Mouse (Mus musculus) embryonic facial prominence, embryonic 14.5 days (tissue): ENCODE measurements around the gene Kirrel. TPM values are rescaled to one million over a fixed set of nuclear protein-coding genes. Genes with fewer than 3 reads are reported as not detected.

ENCODE experiments used
- ATAC-seq: fragments of 200-750 bp; cut with Nextera tagmentation; 2 replicates; pipeline ENCODE4 v1.8.0; 2017; ENCODE audit warnings: low read depth, moderate number of reproducible peaks, moderate TSS enrichment
- DNase-seq: peaks from one replicate; pipeline ENCODE4 v3.0.0-alpha.2; 2015; ENCODE audit warnings: low spot score
- H3K27ac ChIP-seq: fragments of 300-500 bp; sonication (generic); replicated peaks from 2 replicates; pipeline ENCODE4 v1.5.1; 2014; ENCODE audit warnings: low read depth, mild to moderate bottlenecking, low read length, moderate library complexity
- H3K27me3 ChIP-seq: fragments of 300-500 bp; sonication (generic); replicated peaks from 2 replicates; pipeline ENCODE4 v1.6.1; 2014; ENCODE audit warnings: low read length; ENCODE audit not compliant: control insufficient read depth, insufficient read depth
- H3K36me3 ChIP-seq: fragments of 300-500 bp; sonication (generic); 2 replicates; pipeline ENCODE4 v1.6.1; 2014; ENCODE audit warnings: low read length, mixed read lengths; ENCODE audit not compliant: control insufficient read depth, insufficient read depth
- H3K4me1 ChIP-seq: fragments of 300-500 bp; sonication (generic); 2 replicates; pipeline ENCODE4 v1.6.1; 2014; ENCODE audit warnings: antibody characterized with exemption, low read length; ENCODE audit not compliant: control insufficient read depth, insufficient read depth
- H3K4me2 ChIP-seq: fragments of 300-500 bp; sonication (generic); 2 replicates; pipeline ENCODE4 v1.6.1; 2014; ENCODE audit warnings: low read depth, mild to moderate bottlenecking, low read length, moderate library complexity, mixed read lengths
- H3K4me3 ChIP-seq: fragments of 300-500 bp; sonication (generic); 2 replicates; pipeline ENCODE4 v1.5.1; 2014; ENCODE audit warnings: low read depth, mild to moderate bottlenecking, low read length
- H3K9ac ChIP-seq: fragments of 300-500 bp; sonication (generic); 2 replicates; pipeline ENCODE4 v1.6.1; 2014; ENCODE audit warnings: low read depth, mild to moderate bottlenecking, low read length, moderate library complexity, mixed read lengths
- H3K9me3 ChIP-seq: fragments of 300-500 bp; sonication (generic); 2 replicates; pipeline ENCODE4 v1.6.1; 2016; ENCODE audit warnings: low read length; ENCODE audit not compliant: control insufficient read depth
- WGBS: fragments of 180-500 bp; shearing (Covaris S2); extraction: QIAGEN DNeasy Blood & Tissue Kit; methylation state at CpG from one replicate; pipeline ENCODE4 v1.1.7; 2014; 5-methylcytosine and 5-hydroxymethylcytosine counted together
- polyA plus RNA-seq: library from polyadenylated mRNA; unstranded; fragments of >200 nt; fragmentation: Nextera tagmentation; extraction: Ambion mirVana; gene quantifications from 2 replicates; pipeline ENCODE4 v1.2.1, GENCODE M21; 2014

Gene Kirrel
- polyA plus RNA-seq, 1 experiment from 2014 or later, result 12.8 TPM

DNA sequence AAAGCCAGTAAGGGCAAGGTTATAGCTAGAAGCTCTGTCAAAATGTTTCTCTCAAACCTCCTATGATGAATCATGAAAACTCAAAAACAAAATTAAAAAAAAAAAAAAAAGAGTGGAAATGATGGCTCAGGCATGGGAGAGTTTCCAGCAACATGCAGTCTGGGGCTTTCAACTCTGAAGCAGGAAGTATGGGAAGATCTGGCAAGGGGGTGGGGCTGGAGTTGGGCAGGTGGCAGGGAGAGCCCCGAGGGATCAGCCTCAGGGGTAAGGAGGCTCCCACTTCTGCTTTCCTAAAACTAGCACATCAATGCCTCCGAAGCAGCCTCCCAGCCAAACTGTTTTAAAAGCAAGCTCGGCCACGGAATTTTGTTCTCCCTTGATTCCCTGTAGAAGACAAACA is 11.4 kb downstream of the Kirrel start:
- peaks cover 76% of the 10 kb centered on the region for H3K4me1 ChIP-seq
- H3K36me3 ChIP-seq, result peaks cover 10% of the 10 kb centered on the region; the same call in 1 of the 2 replicates
- no peaks in the 10 kb centered on the region for H3K27me3 ChIP-seq
- H3K4me2 ChIP-seq, result no peak overlapping the region
- no peak overlapping the region for H3K27ac ChIP-seq
- no peaks in the 10 kb centered on the region for H3K9me3 ChIP-seq
- no peak overlapping the region for H3K4me3 ChIP-seq
- WGBS, result 48% methylated on average over 4 of the region's 4 CpGs
- no peak for DNase-seq
- no peak overlapping the region for H3K9ac ChIP-seq
- no peak for ATAC-seq

DNA sequence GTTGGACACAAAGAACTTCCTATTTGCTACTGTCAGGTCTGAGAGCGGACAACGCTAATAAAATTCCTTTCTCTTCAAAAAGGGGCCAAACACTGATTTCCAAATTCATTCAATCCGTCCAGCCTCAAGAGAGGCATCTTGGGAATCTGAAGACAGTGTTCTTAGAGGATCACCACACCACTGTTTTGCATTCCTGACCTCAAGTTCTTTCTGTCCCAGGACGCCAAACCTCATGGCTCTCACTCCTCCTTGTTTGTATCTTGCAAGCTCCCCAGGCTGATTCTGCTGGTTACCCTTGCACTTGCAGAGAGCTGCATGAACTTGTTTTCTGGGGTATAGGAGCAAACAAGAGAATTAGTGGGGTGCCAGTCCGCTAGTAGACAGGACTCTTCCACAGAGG is 12.2 kb downstream of the Kirrel start:
- Histone ChIP-seq H3K4me1 (peaks cover 79% of the 10 kb centered on the region), H3K4me2 (no peak overlapping the region), H3K27me3 (no peaks in the 10 kb centered on the region), H3K9me3 (no peaks in the 10 kb centered on the region), H3K27ac (no peak overlapping the region), H3K36me3 (peaks cover 10% of the 10 kb centered on the region; the same call in 1 of the 2 replicates), H3K4me3 (no peak overlapping the region), H3K9ac (no peak overlapping the region)
- ATAC-seq (no peak), DNase-seq (no peak)
- WGBS, result 58% methylated on average over 5 of the region's 5 CpGs

DNA sequence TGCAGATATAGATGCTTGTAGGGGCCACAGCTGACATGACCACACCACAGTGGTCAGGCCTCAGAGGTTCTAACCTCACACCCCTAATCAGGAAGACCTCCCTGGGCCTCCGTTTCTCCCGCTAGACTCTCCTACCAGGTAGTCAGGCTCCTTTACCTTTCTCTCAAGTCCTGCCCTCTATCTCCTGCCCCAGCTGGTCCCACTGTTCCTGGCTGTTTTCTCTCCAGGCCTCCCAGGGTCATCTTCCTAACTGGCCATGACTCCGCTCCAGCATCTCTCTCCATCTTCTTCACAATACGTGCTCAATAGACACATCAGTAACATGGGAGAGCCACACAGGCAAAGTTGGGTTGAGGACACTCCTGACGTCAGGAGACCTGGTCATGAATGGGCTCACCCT is 12.9 kb downstream of the Kirrel start:
- no peak overlapping the region for H3K4me2 ChIP-seq
- peaks cover 86% of the 10 kb centered on the region for H3K4me1 ChIP-seq
- no peak overlapping the region for H3K4me3 ChIP-seq
- WGBS, result 77% methylated on average over 5 of the region's 5 CpGs
- H3K36me3 ChIP-seq, result 0 out of 2 replicates have a peak, but pooled peaks cover 6% of the 10 kb centered on the region
- H3K9ac ChIP-seq, result no peak overlapping the region
- H3K27me3 ChIP-seq, result no peaks in the 10 kb centered on the region
- DNase-seq (no peak), ATAC-seq (no peak)
- H3K27ac ChIP-seq, result no peak overlapping the region
- H3K9me3 ChIP-seq, result no peaks in the 10 kb centered on the region

DNA sequence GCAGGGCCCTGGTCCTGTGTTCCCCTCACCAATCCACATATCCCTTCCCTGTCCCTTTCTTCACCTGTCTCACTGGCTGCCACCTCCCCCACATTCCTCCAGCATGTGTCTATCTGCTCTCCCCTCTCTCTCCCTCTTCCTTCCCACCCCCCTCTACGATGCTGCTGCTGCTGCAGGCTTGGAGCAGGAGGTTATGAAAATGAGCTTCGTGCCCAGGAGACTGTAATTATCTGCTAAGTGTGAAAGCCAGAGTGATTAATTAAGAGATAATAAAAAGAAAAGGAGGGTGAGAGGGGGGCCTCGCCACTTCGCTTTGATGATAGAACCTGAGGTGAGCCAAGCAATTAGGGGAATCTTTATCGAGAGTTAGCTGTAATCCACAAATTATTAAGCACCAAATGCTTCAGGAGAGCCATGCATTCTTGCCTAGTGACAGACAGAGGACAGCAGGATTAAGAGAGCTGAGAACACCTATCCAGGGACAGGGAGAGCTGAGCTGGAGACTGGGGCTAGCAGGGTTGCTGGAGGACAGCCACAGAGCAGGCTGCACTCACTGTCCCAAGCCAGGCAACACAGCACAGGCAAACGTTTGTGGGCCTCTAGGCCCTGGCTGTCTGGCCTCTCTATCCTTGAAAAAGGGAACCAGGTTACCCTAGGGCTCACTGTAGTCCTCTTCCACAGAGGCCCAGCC is 13.6 kb downstream of the Kirrel start:
- H3K9ac ChIP-seq, result no peak overlapping the region
- H3K4me3 ChIP-seq, result no peak overlapping the region
- WGBS, result 43% methylated on average over 6 of the region's 6 CpGs
- no peak; the same call in 1 of the 2 replicates for ATAC-seq
- H3K4me2 ChIP-seq, result no peak overlapping the region
- H3K27ac ChIP-seq, result no peak overlapping the region
- H3K9me3 ChIP-seq, result no peaks in the 10 kb centered on the region
- DNase-seq, result no peak
- no peaks in the 10 kb centered on the region for H3K27me3 ChIP-seq
- 0 out of 2 replicates have a peak, but pooled peaks cover 6% of the 10 kb centered on the region for H3K36me3 ChIP-seq
- H3K4me1 ChIP-seq, result peaks cover 82% of the 10 kb centered on the region

DNA sequence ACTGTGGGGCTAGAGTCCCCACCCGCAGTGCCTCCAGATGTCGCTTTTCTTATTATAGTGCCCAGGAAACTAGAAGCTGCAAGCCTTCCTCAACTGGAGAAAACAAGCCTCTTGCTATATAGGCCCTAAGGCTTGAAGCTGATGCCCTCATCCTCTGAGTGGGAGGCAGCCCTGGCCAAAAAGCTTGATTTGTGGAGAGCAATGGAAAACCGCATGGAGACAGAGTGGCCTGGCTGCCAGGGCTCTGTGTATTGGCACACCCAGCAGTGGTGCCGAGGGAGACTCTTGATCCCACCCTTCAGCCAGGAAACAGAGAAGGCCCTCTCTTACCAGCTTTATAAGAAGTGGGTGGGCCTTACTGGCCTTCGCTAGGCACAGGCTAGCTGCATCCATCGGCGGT is 15.4 kb downstream of the Kirrel start:
- Histone ChIP-seq H3K9me3 (no peaks in the 10 kb centered on the region), H3K4me2 (0 out of 2 replicates have a peak overlapping the region, but pooled peaks have one; percentile 44), H3K36me3 (0 out of 2 replicates have a peak, but pooled peaks cover 14% of the 10 kb centered on the region), H3K27ac (peak overlapping the region; percentile 90), H3K27me3 (no peaks in the 10 kb centered on the region), H3K4me1 (peaks cover 81% of the 10 kb centered on the region), H3K9ac (no peak overlapping the region), H3K4me3 (no peak overlapping the region)
- ATAC-seq, result 0 out of 2 replicates have a peak, but pooled peaks have one; percentile 16
- 61% methylated on average over 7 of the region's 7 CpGs for whole genome bisulfite sequencing
- peak; percentile 71 for DNase-seq

DNA sequence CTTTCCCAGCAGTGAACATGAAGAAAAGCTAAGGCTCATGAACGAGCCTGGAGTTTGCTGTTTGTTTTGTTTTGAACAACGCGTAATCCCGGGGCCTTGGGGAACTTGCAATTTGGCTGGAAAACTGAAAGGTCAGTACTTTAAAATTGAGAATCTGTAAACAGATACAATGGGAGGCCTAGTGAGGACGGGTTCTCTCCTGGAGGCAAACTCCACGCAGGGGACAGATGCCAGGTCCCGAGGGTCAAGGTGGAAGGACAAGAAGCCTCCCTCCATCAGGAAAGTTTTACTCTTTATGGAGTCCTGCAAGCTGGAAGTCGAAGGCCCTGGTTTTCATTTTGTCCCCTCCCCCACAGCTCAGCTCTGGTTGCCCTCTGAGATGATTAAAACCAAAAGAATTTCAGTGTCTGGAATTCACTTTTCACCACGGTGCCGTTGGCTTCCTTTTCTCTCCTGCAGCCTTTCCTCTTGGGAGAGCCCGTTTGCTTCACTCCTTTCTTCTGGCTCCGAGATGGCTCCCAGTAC is 16.7 kb downstream of the Kirrel start:
- 0 out of 2 replicates have a peak, but pooled peaks cover 10% of the 10 kb centered on the region for H3K36me3 ChIP-seq
- H3K27me3 ChIP-seq, result no peaks in the 10 kb centered on the region
- WGBS, result 4% methylated on average over 12 of the region's 12 CpGs
- ATAC-seq, result peak; percentile 31; the same call in 1 of the 2 replicates
- no peaks in the 10 kb centered on the region for H3K9me3 ChIP-seq
- peak overlapping the region; percentile 90 for H3K27ac ChIP-seq
- H3K4me2 ChIP-seq, result peak overlapping the region; percentile 44
- peaks cover 81% of the 10 kb centered on the region for H3K4me1 ChIP-seq
- peak overlapping the region; percentile 2; the same call in 1 of the 2 replicates for H3K4me3 ChIP-seq
- H3K9ac ChIP-seq, result peak overlapping the region; percentile 41
- peak; percentile 91 for DNase-seq

DNA sequence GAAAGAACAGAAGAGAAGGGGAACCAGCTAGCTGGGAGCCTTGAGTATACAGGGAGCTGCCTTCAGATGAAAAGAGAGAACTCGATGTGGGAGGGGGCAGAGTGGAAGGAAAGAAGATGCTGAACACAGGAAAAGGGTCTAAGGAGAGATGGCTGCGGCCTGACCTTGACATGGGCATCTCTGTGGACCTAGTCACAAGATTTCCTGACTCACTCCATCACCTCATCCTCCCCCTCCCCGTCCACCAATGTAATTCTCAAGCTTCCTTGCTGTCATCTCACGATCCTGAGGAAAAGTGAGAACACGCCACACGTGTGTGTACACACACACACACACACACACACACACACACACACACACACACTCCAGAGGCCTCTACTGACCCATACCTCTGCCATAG is 17.2 kb downstream of the Kirrel start:
- peak overlapping the region; percentile 44 for H3K4me2 ChIP-seq
- H3K9ac ChIP-seq, result peak overlapping the region; percentile 41
- ATAC-seq (no peak), DNase-seq (no peak)
- H3K27me3 ChIP-seq, result no peaks in the 10 kb centered on the region
- H3K36me3 ChIP-seq, result 0 out of 2 replicates have a peak, but pooled peaks cover 8% of the 10 kb centered on the region
- no peaks in the 10 kb centered on the region for H3K9me3 ChIP-seq
- peak overlapping the region; percentile 90 for H3K27ac ChIP-seq
- 34% methylated on average over 6 of the region's 6 CpGs for WGBS
- H3K4me3 ChIP-seq, result peak overlapping the region; percentile 2; the same call in 1 of the 2 replicates
- H3K4me1 ChIP-seq, result peaks cover 81% of the 10 kb centered on the region

DNA sequence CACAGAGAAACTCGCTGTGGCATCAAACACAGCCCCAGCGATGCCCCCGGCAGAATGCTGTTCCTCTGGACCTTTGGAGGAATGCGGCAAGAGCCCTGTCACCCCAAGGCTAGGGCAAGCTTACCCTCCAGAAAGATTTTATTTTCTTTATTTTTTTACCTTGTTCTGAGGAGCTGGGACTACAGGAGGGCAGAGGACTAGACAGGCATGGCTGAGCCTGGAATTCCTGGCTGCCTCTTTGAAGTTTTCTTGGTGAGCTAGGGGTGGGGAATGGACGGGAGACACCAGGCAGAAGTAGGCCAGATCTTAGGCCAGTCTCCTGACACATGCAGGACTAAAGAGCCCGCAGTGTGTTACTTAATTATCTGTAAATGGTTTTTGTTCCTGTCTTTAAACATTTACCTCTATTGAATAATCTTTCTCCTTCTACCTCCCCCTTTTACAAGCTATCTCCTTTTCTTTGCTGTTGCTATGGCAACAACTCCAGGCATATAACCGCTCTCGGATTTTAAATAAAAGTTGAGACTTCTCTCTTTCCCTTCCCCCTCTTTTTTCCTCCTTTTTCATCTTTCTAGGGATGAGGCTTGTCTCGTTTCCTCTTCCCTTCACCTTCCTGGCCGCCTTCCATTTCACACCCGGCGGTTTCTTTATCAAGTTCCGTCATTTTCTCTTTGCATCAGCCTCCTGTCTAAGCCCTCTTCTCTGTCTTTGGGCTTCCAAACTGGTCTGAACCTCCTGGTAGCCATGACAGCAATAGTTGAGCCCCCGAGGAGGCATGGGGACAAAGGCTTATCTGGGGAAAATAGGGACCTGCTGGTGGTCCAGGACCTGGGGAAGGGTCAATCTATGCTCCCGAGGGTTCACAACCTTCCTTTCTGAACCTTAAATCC is 19.9 kb downstream of the Kirrel start:
- Histone ChIP-seq H3K9me3 (no peaks in the 10 kb centered on the region), H3K36me3 (0 out of 2 replicates have a peak, but pooled peaks cover 7% of the 10 kb centered on the region), H3K9ac (no peak overlapping the region), H3K4me2 (no peak overlapping the region), H3K27ac (peak overlapping the region; percentile 64), H3K4me3 (no peak overlapping the region), H3K4me1 (peaks cover 90% of the 10 kb centered on the region), H3K27me3 (no peaks in the 10 kb centered on the region)
- 37% methylated on average over 15 of the region's 15 CpGs for WGBS
- DNase-seq, result no peak
- ATAC-seq, result no peak
